Mouse (Mus musculus): ENCODE results near the gene Zdhhc9. TPM values are rescaled to one million over a fixed set of nuclear protein-coding genes. Genes with fewer than 3 reads are reported as not detected.
"Not testable (repeated sequence)": the region's sequence is repeated elsewhere in the genome, so short reads cannot be mapped to it uniquely, and the experiment has no call there.

Gene Zdhhc9
- total RNA-seq (2022), result 10 to 100 TPM; 41.6 to 44.5 (median 42.2) TPM

DNA sequence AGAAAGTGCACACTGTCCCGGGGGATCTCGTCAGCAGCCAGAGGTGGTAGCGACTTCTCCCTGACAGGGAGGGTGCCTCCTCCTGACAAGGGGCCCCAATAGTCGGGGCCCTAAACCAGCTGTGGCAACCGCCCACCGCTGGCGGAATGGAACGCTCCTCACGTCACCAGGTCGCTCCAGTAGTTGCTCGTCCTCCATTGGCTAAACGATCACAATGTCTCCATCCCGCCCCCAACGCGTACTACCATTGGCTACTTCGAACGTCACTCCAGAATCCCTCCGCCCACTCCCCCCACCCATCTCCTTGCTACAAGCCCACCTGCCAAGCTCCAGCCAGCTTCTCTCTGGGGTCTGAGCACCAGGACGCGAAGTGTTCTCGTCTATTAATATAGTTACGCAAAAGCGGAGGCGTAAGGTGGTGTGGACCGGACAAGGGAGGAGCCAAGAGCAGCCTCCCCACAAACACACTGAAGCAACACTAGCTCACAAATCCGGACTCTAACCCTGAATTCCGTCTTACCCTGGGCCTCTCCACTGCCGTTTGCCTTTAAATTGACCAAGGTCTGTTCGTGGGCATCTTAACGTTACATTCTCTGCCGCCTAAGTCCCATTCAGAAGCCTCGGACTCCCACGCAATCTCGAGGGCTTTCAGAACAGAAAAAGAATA, at the start of gene Zdhhc9:
Zdhhc9 (minus strand) TSS at position 360 of the 667 bp plus-strand sequence.
- DNase-seq (ENCODE audit: low spot score in 2 of 2), result peak; percentile 84 to 88

DNA sequence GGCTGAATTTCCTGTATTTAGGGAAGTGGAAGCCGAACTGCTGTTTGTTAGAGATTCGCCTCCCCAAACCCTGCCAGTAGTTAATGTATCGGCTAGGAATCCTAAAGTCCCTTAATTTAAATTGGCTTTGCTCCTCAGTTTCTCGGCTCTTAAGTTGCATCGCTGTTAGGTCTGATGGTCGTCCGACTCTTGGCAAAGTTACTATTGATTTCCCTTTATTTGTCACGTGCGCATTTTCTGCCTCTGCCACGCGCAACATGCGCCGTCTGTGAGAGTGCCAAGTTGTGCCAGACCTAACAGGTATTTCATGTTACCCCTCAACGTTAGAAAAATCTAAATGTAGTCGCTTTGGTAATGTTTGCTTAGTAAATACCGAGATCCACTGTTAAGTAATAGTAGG, 48.3 kb upstream of the Zdhhc9 start:
- DNase-seq (ENCODE audit: low spot score in 2 of 2), result no peak

DNA sequence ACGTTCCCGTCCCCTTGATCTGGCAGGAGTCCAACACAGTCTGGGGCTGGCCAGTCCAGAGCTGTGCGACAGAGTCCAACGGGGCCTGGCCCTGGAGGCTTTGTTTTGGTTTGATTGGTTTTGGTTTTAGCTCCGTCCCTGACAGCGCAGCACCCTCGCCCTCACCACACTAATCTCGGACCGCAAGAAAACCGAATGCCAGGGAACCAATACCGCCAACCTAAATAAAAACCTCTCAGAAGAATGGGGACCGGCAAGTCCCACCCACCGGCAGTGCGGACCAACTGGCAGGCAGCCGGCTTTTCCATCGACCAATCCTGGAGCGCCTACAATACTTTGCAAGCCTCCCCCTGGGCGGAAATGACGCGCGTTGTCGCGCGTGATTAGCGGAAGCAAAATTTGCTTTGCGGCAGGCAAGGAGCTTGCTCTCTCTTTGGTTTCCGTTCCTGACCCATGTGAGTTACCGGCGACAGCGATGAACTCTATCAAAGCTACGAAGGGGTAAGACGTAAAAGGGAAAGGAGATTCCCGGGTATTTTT, 47.9 kb upstream of the Zdhhc9 start, which contains the start of gene Utp14a:
Utp14a (plus strand) TSS at position 395 of the 540 bp plus-strand sequence.
- DNase-seq (ENCODE audit: low spot score in 2 of 2), result peak; percentile 94 to 96

DNA sequence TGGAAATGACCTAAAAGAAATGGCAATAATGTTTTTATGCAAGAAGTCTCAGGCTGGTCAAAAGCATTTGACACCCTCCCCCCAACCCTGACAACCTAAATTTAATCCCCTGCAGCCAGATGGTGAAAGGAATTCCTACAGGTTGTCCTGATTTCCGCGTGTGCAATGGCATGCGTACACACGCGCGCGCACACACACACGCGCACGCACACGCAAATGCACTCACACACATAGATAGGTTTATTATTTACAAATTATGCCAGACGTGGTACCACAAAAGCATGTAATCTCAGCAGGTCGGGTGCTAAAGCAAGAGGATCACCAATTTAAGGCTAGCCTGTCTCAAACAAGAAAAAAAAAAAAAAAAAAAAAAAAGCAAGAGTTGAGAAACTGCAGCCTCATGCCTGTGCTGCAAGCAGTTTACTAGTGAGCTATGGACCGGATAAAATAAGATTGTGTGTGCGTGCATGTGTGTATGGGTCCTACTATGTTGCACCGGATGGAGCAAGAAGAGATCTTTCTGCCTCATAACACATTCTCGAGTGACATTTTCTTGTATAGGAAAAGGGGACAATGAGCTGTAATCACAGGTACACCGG, 47.3 kb upstream of the Zdhhc9 start:
- no peak for DNase-seq (ENCODE audit: low spot score in 2 of 2)

DNA sequence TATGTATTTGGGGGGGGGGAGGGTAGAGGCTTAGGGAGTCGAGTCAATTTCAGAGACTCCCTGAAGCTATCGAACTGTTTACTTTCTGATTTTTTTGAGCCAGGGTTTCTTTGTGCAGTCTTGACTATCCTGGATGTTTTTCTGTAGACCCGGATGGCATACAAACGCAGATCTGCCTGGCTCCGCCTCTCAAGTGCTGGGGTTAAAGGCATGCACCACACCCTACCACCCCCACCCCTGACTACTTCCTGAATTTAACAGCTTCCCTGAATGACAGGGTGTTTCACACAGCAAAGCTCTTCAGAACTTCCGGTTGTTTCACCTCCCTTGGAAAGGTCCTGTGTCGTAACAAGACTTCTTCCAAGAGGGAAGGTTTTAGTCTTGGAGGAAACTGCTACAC, 25.7 kb upstream of the Zdhhc9 start:
- no peak for DNase-seq (ENCODE audit: low spot score in 2 of 2)

DNA sequence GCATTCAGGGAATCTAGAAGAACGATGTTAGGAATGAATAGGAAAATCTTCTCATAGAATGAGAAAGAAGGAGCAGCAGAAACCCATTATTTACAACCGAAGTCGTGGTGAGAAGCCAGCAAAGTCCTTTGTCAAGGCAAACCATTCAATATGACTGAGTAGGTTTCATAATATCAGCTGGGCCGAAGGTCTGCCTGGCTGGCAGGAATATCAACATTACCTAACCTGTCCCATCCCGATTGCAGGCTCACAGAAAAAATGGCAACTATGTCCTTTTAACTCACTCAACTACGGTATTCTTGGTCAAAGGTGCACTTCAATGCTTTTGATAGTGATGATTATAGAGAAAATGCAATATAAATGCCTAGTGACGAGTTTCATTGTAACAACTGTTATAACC, 17.5 kb upstream of the Zdhhc9 start:
- DNase-seq (ENCODE audit: low spot score in 2 of 2), result no peak

DNA sequence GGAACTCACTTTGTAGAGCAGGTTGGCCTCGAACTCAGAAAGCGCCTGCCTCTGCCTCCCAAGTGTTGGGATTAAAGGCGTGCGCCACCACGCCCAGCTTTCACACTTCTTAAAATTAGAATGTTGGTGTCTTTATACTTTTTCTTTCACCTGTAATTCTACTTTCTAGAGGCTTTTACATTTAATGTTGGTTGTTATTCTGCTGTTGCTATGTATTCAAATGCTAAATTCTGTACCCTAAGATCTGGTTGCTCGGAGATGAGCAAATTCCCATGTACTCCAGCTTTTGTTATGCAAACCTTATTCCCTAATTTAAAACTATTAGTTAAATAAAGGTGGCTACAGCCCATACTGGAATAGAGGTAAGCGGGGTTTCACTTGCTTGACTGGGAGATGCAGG, 14.0 kb upstream of the Zdhhc9 start:
- DNase-seq (ENCODE audit: low spot score in 2 of 2), result no peak

DNA sequence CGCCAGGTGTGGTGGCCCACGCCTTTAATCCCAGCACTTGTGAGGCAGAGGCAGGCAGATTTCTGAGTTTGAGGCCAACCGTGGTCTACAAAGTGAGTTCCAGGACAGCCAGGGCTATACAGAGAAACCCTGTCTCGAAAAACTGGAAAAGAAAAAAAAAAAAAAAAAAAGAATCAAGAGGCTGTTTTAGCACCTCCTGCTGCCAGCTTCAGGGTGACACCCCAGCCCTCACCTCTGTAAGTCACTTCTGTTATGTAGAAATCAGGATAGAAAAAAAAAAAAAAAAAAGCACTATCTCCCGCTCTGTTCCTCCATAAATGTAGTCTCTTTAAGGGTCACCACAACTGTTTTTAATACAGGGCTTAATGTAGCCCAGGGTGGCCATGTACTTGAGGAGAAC, 10.8 kb upstream of the Zdhhc9 start:
- DNase-seq (ENCODE audit: low spot score in 2 of 2), result no peak

DNA sequence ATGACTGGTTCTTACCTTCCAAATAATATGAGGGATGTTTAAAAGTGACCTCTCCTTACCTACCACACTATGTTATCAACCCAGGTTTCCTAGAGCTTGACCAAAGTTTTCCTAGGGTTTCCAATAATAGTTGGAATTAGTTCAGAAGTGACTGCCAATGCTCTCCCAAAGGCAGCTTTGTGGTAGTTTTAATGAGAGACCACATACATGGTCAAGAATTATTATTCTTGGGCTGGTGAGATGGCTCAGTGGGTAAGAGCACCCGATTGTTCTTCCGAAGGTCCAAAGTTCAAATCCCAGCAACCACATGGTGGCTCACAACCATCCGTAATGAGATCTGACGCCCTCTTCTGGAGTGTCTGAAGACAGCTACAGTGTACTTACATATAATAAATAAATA, 1.1 kb upstream of the Zdhhc9 start:
- DNase-seq (ENCODE audit: low spot score in 2 of 2), result not testable (repeated sequence)

DNA sequence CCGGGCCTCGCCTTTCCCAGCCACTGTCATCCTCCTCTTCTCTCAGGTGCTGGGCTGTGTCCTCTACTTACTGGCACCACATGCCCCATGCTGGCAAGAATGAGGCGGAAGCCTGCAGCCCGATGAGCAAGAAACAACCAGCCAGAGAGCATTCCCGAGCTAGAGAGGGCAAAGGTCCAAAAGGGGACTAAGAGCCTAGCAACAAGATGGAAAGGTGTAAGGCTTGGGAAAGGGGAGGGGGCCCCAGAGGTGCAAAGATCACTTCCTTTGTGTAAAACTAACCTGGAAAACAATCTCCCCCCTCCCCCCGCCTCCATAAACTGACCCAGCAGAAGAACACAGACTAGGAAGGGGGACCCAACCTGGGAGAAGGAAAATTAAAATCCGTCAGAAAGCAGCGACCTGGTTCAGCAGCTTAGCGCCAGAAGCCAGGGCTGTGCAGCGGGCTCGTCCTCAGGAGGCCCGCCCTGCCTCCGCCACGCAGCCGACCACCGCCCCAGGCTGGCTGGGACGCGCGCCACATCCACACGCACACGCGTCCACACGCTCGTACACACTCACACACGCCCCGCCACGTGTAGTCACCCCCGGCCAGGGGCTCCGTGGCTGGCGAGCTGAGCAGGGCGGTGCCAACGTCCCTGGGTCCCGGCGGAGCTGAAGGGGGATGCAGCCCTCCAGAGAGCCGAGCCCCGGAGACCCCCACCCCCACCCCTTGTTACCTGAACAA, 754 bp downstream of the Zdhhc9 start:
- DNase-seq (ENCODE audit: low spot score in 2 of 2), result no peak

DNA sequence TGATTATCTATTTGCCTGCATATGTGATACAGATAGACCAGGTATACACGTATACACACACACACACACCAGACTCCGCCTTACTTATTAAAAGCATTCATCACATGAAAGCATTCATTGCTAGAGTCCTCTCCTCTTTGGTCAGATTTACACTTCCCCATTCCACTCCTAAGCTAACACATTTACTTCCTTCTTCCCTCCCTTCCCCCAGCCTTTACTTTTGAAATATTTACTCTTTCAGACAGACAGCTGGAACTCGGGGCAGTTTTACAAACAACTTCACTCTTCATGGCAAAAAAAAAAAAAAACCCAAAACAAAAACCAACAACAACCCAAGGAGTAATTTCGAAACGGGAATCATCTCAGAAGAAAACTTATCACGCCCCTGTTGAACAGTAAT, 4.2 kb downstream of the Zdhhc9 start:
- no peak for DNase-seq (ENCODE audit: low spot score in 2 of 2)

DNA sequence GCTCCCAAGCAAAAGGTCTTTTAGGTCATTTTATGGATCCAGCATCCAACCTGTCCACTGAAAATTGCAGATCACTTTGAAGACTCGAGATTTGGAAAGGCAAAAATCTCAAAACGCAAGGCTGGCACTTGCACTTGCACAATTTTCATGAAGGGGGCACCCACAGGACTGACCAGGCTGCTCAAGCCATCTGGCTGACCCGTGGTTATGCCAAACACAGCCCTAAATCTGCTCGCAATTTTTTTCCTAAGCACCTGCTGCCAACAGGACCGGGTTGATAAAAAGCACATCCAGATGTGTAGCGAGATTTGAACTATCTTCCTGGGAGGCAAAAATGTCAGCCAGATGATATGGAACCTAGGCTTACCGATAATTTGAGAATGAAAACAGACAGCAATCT, 4.9 kb downstream of the Zdhhc9 start:
- DNase-seq (ENCODE audit: low spot score in 2 of 2), result no peak

DNA sequence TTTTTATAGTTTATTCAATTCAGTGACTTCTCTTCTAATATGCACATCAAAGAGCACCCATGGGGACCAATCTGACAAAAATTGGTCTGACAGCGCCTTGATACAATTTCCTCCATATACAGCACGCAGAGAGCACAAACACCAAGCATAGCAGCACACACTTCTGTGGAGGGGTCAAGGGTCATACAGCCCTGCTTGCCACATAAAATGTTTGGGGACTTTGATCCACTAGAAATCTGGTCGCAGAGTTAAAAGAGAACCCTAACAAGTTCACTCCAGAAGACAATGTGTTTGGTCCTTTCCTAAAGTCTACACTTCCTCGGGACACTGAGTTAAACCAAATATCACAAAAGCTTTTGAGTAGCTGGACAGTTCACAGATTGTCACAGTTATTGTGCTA, 5.7 kb downstream of the Zdhhc9 start:
- DNase-seq (ENCODE audit: low spot score in 2 of 2), result no peak

DNA sequence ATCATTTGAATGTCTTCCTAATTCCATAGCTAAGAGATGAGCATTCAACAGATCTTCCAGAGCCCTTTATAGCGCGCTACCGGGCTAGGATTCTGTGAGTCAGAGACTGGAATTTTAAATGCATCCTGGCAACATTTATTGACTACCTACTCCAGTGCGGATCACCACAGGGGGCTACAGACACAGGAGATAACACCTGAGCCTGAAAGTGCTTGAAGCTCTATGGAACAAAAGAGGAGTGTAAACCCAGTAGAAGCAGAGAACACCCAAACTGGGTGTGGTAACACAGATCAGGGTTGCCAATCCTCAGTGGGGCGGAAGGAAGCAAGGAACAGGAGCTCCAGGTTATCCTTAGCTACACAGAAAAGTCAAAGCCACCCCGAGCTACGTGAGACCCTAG, 6.2 kb downstream of the Zdhhc9 start:
- no peak for DNase-seq (ENCODE audit: low spot score in 2 of 2)

DNA sequence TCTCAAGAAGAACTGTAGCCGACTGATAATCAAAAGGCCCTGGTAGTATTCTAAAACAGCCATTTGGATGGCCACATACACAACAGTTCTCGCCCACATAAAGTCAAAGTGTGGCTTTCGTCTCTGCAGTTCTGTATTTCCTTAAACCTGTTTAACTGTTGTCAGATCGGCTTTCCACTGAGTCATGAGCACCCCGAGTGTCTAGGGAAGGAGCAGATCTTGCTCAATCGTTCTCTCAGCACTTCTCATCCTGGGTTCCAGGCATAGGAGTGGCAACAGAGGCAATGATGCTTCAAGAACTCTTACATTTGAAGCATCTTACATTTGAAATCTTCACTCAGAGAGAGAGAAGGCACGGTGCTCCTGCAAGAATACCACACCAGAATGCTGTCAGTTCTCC, 6.7 kb downstream of the Zdhhc9 start:
- DNase-seq (ENCODE audit: low spot score in 2 of 2), result no peak

DNA sequence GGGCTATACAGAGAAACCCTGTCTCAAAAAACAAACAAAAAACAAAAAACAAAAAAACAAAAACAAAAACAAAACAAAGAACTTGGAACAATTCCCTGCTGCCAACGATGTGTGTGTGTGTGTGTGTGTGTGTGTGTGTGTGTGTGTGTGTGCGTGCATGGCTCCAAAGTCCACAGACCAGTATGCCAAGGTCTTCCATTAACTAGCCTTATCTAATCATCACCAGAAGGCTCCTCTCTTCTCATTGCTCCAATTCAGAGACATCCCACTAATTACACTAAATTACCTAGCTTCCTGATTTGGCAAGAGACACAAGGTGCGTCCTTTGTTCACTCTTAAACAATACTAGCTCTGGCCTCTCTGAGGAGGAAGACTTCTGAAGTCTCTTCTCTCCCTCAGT, 8.0 kb downstream of the Zdhhc9 start:
- no peak for DNase-seq (ENCODE audit: low spot score in 2 of 2)

DNA sequence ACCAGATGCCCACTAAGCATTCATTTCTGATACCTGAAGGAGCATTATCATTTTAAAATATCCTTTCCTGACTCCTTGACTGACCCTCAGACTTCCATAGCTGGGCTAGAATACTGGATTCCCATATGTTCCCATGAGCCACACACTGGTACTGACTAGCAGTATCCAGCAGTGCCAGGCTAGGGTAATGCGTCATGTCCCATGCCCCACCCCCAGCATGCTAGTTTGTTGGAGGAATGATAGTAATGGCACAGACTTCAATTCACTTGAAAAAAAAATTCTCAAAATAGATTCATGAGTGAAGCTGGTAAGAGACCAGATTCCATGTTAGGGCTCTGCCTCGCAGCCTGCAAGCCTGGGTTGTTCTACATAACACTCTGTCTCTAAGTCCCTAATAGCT, 9.7 kb downstream of the Zdhhc9 start:
- peak in 1 of 2 experiments; percentile 21 for DNase-seq (ENCODE audit: low spot score in 2 of 2)

DNA sequence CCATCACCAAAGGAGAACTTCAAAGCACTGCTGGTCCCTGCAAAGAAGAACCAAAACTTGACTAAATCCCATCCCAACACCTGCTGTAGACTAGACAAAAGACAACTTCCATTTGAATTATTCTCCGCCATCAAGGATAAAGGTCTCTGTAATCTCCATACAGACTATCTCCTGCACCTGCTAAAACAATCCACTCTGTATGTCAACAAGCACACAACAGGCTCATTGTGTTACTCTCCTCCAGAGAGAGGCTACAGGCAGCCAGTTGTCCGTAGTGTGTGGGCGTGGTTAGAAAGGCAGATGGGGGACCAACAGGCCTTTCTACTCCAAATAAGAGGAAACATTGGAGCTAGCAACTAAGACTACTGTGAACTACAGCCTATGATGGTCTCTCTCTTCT, 10.8 kb downstream of the Zdhhc9 start:
- no peak for DNase-seq (ENCODE audit: low spot score in 2 of 2)

DNA sequence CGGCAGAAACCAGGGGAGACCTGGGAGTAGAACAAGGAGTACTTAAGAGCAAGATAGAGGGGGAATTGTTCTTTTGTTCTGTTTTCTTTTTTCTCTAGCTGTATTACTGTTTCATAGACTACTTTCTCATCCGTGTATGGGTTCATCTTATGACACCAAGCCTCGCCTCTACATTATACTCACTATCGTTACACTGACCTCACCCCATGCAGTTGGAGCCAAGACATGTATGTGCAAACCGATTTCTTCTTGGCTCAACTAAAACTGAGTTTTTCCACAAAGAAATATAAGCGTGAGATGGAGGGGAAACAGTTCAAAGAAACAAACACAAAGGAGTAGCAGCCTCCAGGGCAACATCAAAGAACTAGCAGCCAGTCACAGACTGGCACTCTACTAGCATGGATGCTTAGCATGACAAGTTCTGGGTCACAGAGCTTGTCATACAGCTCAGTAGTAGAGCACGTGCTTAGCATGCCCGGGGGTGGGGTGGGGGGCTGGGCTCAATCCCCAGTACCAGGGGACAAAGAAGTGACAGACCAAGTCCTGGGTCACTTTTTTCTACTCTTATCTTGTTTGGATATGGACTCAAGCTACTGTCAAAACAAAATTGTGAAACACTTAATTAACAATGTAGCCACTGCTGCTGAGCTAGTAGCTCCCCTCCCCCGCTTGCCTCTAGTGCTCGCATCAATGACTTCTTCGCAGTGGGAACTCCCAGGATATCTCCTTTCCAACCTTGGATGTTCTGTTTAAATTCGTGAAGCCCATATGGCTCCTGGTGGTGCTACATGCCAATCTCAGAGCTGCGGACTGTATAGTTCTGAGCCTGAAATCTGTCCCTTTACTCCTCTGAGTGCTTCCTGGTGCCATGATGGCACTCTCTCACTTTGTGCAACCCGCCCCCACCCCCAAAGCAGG, 15.2 kb downstream of the Zdhhc9 start:
- DNase-seq (ENCODE audit: low spot score in 2 of 2), result no peak

DNA sequence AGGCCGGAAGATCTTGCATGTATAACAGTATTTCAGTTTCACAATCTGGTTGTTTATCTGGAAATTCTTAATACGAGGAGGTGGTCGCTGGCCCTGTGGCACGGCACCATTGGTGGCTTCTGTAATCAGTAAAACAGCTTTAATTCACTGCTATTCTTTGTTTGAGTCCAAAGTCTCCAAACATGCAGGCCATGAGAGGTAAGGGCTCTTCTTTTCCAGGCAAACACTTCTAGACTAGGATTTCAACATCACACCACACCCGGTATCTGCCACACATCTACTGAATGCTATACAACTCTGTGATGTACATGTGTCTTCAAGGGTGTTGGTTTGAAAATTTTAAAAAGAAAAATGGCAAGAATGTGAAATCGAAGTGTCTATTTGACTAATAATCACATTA, 17.4 kb downstream of the Zdhhc9 start:
- DNase-seq (ENCODE audit: low spot score in 2 of 2), result no peak

DNA sequence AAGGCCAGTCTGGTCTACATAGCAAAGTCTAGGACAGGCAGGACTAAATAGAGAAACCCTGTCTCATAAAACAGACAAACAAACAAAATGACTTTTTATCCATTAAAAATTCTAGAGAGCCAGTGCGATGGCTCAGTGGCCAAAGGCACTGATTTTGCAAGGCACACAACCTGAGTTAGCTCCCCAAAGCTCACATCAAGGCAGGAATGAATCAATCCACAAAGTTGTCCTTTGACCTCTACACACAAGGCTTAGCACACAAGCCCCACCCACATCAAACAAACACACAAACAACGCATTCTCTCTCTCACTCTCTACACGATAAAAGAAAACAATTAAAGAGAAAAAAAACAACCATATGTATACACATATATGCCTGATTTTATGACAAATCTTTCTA, 24.0 kb downstream of the Zdhhc9 start:
- no peak for DNase-seq (ENCODE audit: low spot score in 2 of 2)

Measured in layer of hippocampus, adult 8-10 months (tissue).